Mouse (Mus musculus) small intestine, adult 2 months (tissue): ENCODE data around the gene Zic2. TPM values are rescaled to one million over a fixed set of nuclear protein-coding genes. Genes with fewer than 3 reads are reported as not detected.

ENCODE experiments used
- H3K27ac ChIP-seq: fragments of 200-500 bp; 2 replicates; pipeline ENCODE4 v1.5.1; 2012; ENCODE audit warnings: low read depth, low read length, control low read depth, inconsistent platforms; ENCODE audit not compliant: insufficient read depth
- H3K27me3 ChIP-seq: fragments of 200-500 bp; 2 replicates; pipeline ENCODE4 v1.6.1; 2012; ENCODE audit warnings: mild to moderate bottlenecking, moderate library complexity, low read length, inconsistent platforms; ENCODE audit not compliant: control insufficient read depth, insufficient read depth
- H3K36me3 ChIP-seq: fragments of 200-500 bp; 2 replicates; pipeline ENCODE4 v1.6.1; 2012; ENCODE audit warnings: mild to moderate bottlenecking, low read length, control low read depth, inconsistent platforms; ENCODE audit not compliant: control insufficient read depth, insufficient read depth
- H3K4me1 ChIP-seq: fragments of 200-500 bp; 2 replicates; pipeline ENCODE4 v1.6.1; 2012; ENCODE audit warnings: low read length, inconsistent platforms, mixed read lengths; ENCODE audit not compliant: control insufficient read depth, insufficient read depth, insufficient read length
- H3K4me3 ChIP-seq: fragments of 200-500 bp; 2 replicates; pipeline ENCODE4 v1.5.1; 2012; ENCODE audit warnings: low read depth, mild to moderate bottlenecking, control low read depth, inconsistent platforms, low read length, moderate library complexity
- CTCF ChIP-seq: fragments of 200-500 bp; IDR thresholded peaks from 2 replicates; pipeline ENCODE4 v1.5.1; 2012; ENCODE audit warnings: low read depth, mild to moderate bottlenecking, control low read depth, inconsistent platforms, low read length, moderate library complexity, mixed read lengths; ENCODE audit not compliant: insufficient replicate concordance, insufficient read length; ENCODE audit errors: extremely low read depth
- POLR2A ChIP-seq: fragments of 200-500 bp; IDR thresholded peaks from 2 replicates; pipeline ENCODE4 v1.6.1; 2012; ENCODE audit warnings: low read depth, mild to moderate bottlenecking, control low read depth, inconsistent platforms, low read length, moderate library complexity
- WGBS: fragments of 180-500 bp; shearing (Covaris S2); methylation state at CpG from one replicate; pipeline ENCODE4 v1.1.7; 2018; 5-methylcytosine and 5-hydroxymethylcytosine counted together
- polyA plus RNA-seq: library from polyadenylated mRNA; depleted of rRNA; stranded (reverse); fragments of >200 nt; gene quantifications from 2 replicates; pipeline ENCODE4 v1.2.3, GENCODE M21; 2012; rRNA removed

Zic2 gene
- polyA plus RNA-seq, 1 experiment: not detected

GRCm38 (mm10) chr14:122513511-122514036, 38.3 kb downstream of the Zic2 start:
- WGBS: 36% methylated on average over 1 of the region's 1 CpGs
- H3K27me3 ChIP-seq: no peaks in the 10 kb centered on the region
- H3K4me3 ChIP-seq: no peak overlapping the region
- TF ChIP-seq CTCF (no peak), POLR2A (no peak)
- H3K27ac ChIP-seq: no peak overlapping the region
- H3K4me1 ChIP-seq: no peaks in the 10 kb centered on the region
- no peaks in the 10 kb centered on the region for H3K36me3 ChIP-seq

GRCm38 (mm10) chr14:122528475-122528874, 53.2 kb downstream of the Zic2 start:
- Histone ChIP-seq H3K36me3 (no peaks in the 10 kb centered on the region), H3K4me3 (no peak overlapping the region), H3K27me3 (no peaks in the 10 kb centered on the region), H3K27ac (no peak overlapping the region), H3K4me1 (no peaks in the 10 kb centered on the region)
- no peak for TF ChIP-seq CTCF
- no peak for TF ChIP-seq POLR2A
- 77% methylated on average over 4 of the region's 4 CpGs for WGBS

Other genes starting within 250 kb of the Zic2 start
- not detected in 2 replicates for gene Gm5089, start 24.3 kb upstream of the Zic2 start, polyA plus RNA-seq
- not detected in 2 replicates for gene Zic5, start 9.8 kb upstream of the Zic2 start, polyA plus RNA-seq
- not detected in 2 replicates for gene Gm10837, start 15.2 kb downstream of the Zic2 start, polyA plus RNA-seq
- gene Pcca, start 58.9 kb downstream of the Zic2 start, polyA plus RNA-seq: 2.1 and 2.7 TPM in 2 replicates